Mouse (Mus musculus) hindbrain, embryonic 15.5 days (tissue): ENCODE data around the gene LTO1. TPM values are rescaled to one million over a fixed set of nuclear protein-coding genes. Genes with fewer than 3 reads are reported as not detected.
A peak's percentile ranks its signal among the peaks of the same experiment; 100 is the strongest.

Experiments
- ATAC-seq: fragments of 200-750 bp; cut with Nextera tagmentation; 2 replicates; pipeline ENCODE4 v1.8.0; 2017; ENCODE audit warnings: low read depth, moderate number of reproducible peaks, moderate TSS enrichment; ENCODE audit not compliant: low FRiP score
- H3K27ac ChIP-seq: fragments of 300-500 bp; sonication (generic); replicated peaks from 2 replicates; pipeline ENCODE4 v1.5.1; 2015; ENCODE audit warnings: mild to moderate bottlenecking, inconsistent platforms
- H3K27me3 ChIP-seq: fragments of 300-500 bp; sonication (generic); 2 replicates; pipeline ENCODE4 v1.6.1; 2015; ENCODE audit warnings: control low read depth, inconsistent platforms
- H3K36me3 ChIP-seq: fragments of 300-500 bp; sonication (generic); 2 replicates; pipeline ENCODE4 v1.6.1; 2015; ENCODE audit warnings: control low read depth, inconsistent platforms
- H3K4me1 ChIP-seq: fragments of 300-500 bp; sonication (generic); replicated peaks from 2 replicates; pipeline ENCODE4 v1.6.1; 2015; ENCODE audit warnings: control low read depth, inconsistent platforms
- H3K4me2 ChIP-seq: fragments of 300-500 bp; sonication (generic); 2 replicates; pipeline ENCODE4 v1.6.1; 2015; ENCODE audit warnings: moderate library complexity, mild to moderate bottlenecking, inconsistent platforms
- H3K4me3 ChIP-seq: fragments of 300-500 bp; sonication (generic); 2 replicates; pipeline ENCODE4 v1.5.1; 2015; ENCODE audit warnings: mild to moderate bottlenecking, inconsistent platforms
- H3K9ac ChIP-seq: fragments of 300-500 bp; sonication (generic); 2 replicates; pipeline ENCODE4 v1.6.1; 2015; ENCODE audit warnings: inconsistent platforms
- H3K9me3 ChIP-seq: fragments of 300-500 bp; sonication (generic); 2 replicates; pipeline ENCODE4 v1.6.1; 2016; ENCODE audit warnings: control low read depth, inconsistent platforms
- WGBS: fragments of 180-500 bp; shearing (Covaris S2); methylation state at CpG from one replicate; pipeline ENCODE4 v1.1.7; 2015; 5-methylcytosine and 5-hydroxymethylcytosine counted together
- polyA plus RNA-seq: library from polyadenylated mRNA; unstranded; fragments of >200 nt; fragmentation: Nextera tagmentation; extraction: Ambion mirVana; gene quantifications from 2 replicates; pipeline ENCODE4 v1.2.1, GENCODE M21; 2015

The LTO1 gene
- polyA plus RNA-seq, 1 experiment from 2014 or later: 34.1 TPM

DNA sequence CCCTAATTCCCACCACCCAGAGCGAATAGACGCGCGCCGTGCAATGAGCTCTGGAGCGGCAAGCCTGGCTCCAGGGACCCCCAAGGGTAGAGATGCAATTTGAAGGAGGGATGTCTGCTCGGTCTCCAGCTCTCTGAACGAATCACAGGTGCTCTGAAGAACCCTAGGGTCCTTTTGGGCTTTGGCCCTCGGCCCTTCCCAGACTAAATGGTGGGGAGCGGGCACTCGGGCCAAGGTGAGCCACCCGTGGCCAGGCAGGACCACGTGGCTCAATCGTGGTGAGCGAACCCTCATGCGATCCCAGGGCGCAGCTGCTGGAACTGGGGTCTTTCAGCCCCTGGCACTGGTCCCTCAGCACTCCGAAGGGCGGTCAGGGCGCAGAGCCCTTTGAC lies 27.8 kb downstream of the LTO1 start:
- Histone ChIP-seq H3K4me2 (peak overlapping the region; percentile 100), H3K9ac (peak overlapping the region; percentile 40), H3K4me1 (peaks cover 61% of the 10 kb centered on the region), H3K27me3 (peaks cover 57% of the 10 kb centered on the region), H3K9me3 (no peaks in the 10 kb centered on the region), H3K36me3 (no peaks in the 10 kb centered on the region), H3K4me3 (peak overlapping the region; percentile 49), H3K27ac (no peak overlapping the region)
- WGBS: under 1% methylated on average over 20 of the region's 20 CpGs
- ATAC-seq: 0 out of 2 replicates have a peak, but pooled peaks have one; percentile 1

DNA sequence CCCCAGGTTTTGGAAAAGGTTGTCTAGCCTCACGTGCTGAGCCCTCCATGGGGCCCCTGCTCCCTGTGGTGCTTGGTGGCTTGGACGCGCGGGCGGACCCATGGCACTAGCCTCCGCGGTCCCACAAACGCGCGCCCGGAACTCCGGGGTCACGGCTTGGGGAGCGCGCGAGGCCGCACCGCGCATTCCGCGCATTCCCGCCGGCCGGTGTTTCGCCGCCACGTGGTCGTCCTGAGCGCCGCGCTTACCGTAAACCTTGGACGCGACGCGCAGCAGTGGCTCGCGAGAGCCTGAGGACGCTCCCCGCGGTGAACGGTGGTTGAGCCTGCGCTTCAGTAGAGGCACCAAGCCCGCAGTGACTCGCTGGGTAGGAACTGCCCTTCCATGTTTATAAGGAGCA lies 28.4 kb downstream of the LTO1 start:
- no peak overlapping the region for H3K27ac ChIP-seq
- peak; percentile 27; the same call in 1 of the 2 replicates for ATAC-seq
- peak overlapping the region; percentile 100 for H3K4me2 ChIP-seq
- H3K4me1 ChIP-seq: peaks cover 56% of the 10 kb centered on the region
- WGBS: under 1% methylated on average over 45 of the region's 45 CpGs
- no peaks in the 10 kb centered on the region for H3K9me3 ChIP-seq
- H3K9ac ChIP-seq: peak overlapping the region; percentile 40
- no peaks in the 10 kb centered on the region for H3K36me3 ChIP-seq
- peak overlapping the region; percentile 49 for H3K4me3 ChIP-seq
- H3K27me3 ChIP-seq: peaks cover 52% of the 10 kb centered on the region

DNA sequence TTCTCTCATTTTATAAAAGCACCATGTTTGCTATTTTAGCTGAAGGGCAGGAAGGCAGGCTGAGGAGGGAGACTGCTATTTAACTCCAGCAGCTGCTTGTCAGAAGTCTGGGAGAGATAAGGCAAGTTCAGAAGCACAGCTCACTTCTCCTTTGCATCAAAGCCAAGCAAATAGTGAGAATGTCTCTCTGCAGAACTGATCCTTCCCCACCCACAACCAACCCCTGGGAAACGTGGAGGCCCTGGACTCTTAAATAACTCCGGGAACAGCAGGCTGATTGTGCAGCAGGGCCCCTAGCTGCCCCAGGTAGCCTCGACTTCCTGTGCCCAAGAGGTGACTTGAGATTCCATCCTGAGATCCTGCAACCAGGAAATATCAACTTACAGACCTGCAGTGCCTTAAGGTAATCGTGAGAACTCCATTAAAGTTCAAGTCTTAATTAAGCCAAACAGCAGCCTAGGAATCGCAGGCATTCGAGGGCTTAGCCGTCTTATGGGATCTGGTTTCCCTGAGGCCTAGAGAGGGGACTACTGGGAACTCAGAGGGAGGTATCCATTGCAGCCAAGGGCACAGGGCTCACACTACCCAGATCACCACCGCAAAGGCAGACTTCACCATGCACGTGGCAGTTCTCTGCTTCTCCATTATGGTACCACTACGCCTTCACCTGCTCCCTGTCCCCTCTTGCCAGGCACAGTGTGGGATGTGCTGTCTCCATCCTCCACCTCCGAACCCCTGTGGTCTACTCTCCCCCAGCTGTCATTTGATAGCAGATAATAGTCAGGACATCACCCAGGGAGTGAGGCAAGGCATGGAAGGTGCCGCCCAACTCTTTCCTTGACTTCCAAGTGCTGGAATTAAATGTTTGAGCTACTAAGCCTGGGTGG lies 43.9 kb downstream of the LTO1 start:
- H3K4me2 ChIP-seq: no peak overlapping the region
- H3K9me3 ChIP-seq: no peaks in the 10 kb centered on the region
- H3K36me3 ChIP-seq: no peaks in the 10 kb centered on the region
- H3K27me3 ChIP-seq: no peaks in the 10 kb centered on the region
- H3K4me3 ChIP-seq: no peak overlapping the region
- no peak overlapping the region for H3K27ac ChIP-seq
- no peak for ATAC-seq
- H3K9ac ChIP-seq: no peak overlapping the region
- WGBS: 70% methylated on average over 12 of the region's 12 CpGs
- H3K4me1 ChIP-seq: no peaks in the 10 kb centered on the region

DNA sequence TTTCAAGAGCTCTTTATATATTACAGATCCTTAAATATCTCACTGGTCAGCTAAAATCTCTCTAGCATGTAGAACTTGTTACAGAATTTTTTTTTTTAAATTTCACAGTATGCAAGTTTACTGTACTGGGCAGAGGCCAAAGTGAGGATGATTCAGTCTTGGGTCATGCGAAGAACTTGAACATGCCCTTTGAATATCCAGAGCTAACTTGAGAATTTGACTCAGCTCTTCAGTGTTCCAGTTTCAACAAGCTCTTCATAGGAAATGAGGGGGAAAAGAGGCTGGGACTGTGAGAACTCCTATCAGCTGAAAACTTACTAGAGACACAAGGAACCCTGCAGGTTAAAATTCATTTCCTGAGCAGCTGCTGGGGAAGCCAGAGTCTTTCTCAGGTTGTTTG lies 49.0 kb downstream of the LTO1 start:
- Histone ChIP-seq H3K36me3 (no peaks in the 10 kb centered on the region), H3K4me2 (no peak overlapping the region), H3K4me3 (no peak overlapping the region), H3K27me3 (no peaks in the 10 kb centered on the region), H3K4me1 (no peaks in the 10 kb centered on the region), H3K9me3 (no peaks in the 10 kb centered on the region), H3K27ac (no peak overlapping the region), H3K9ac (no peak overlapping the region)
- 89% methylated on average over 1 of the region's 1 CpGs for WGBS
- no peak for ATAC-seq

DNA sequence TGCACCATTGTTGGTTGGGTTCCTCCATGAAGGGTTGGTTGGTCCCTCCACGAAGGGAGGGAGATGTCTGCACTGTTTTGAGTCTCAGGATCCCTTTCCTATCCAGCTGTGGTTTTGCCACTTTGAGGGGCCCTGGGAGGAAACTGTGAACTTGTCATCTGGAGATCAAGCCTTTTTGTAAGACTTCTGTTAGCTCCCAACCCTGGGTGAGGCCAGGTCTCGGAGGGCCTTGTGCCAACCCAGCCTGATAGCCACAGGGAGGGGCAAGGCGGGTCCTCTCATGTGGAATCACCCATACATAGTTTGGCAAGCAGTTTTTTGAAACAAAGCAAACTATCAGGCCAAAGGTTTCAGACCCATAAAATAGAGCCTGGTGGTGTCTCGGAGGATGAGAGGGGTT lies 49.4 kb downstream of the LTO1 start:
- Histone ChIP-seq H3K36me3 (no peaks in the 10 kb centered on the region), H3K9ac (no peak overlapping the region), H3K4me2 (no peak overlapping the region), H3K27me3 (no peaks in the 10 kb centered on the region), H3K4me3 (no peak overlapping the region), H3K27ac (no peak overlapping the region), H3K4me1 (no peaks in the 10 kb centered on the region), H3K9me3 (no peaks in the 10 kb centered on the region)
- ATAC-seq: no peak
- 92% methylated on average over 4 of the region's 4 CpGs for WGBS

DNA sequence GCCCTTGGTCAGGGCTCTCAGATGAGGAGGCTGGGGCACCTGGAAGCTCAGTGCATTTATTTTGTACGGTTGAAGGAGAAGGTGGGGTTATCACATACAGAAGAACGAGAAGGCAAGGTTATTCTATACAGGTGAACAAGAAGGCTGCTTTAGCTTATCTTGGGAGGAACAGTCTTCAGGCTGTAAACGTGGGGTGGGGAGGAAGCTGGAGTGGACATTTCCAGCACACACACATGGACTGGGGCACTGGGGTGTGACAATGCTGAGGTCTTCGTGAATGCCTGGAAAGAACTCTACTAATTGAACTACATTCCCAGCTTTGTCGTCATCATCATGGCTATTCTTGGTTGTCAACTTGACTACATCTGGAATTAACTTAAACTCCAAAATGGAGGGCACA lies 51.0 kb downstream of the LTO1 start:
- no peaks in the 10 kb centered on the region for H3K9me3 ChIP-seq
- 80% methylated on average over 5 of the region's 5 CpGs for WGBS
- ATAC-seq: no peak

DNA sequence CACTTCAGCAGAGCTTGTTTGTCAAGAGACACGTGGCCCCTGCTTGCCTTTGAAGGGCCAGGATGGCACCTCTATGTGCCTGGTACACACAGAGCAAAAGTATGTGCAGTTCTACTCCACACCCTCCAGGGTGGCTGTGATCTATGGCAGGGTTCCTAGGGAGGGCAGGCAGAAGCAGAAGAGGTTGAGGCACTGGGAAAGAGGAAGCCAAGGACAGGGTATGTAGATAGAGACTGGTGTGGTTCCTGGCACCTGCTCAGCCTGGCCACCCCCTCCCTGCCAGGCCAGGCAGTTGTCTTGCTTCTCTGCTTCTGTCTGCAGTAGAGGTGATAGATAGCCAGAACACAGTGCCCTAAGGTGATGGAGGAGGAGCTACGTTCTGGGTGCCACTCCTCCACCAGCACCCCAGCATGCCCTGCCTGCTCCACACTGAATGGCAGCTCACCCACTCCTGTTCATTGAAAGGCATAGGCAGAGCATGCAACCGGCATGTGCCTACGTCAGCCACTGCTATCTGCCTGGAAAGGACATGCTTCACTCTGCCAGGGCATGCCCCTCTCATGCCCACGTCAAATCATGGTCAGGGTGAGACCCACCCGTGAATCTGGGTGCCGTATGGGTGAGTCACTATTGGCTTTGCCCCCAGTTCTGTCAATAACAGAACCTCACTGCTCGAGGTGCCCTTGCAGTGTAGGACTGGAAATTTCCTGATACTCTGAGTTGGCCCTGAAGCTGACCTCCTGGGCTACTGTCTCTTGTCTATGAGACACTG lies 56.3 kb downstream of the LTO1 start:
- Histone ChIP-seq H3K4me1 (no peaks in the 10 kb centered on the region), H3K4me2 (no peak overlapping the region), H3K27ac (no peak overlapping the region), H3K4me3 (no peak overlapping the region), H3K9ac (no peak overlapping the region), H3K9me3 (no peaks in the 10 kb centered on the region), H3K36me3 (no peaks in the 10 kb centered on the region), H3K27me3 (no peaks in the 10 kb centered on the region)
- WGBS: 74% methylated on average over 8 of the region's 8 CpGs
- no peak for ATAC-seq

More for the DNA sequence above, 51.0 kb downstream of the LTO1 start:
- H3K9ac ChIP-seq: no peak overlapping the region
- H3K27me3 ChIP-seq: no peaks in the 10 kb centered on the region
- no peaks in the 10 kb centered on the region for H3K36me3 ChIP-seq
- H3K4me2 ChIP-seq: no peak overlapping the region
- H3K4me1 ChIP-seq: no peaks in the 10 kb centered on the region
- no peak overlapping the region for H3K4me3 ChIP-seq
- H3K27ac ChIP-seq: no peak overlapping the region

DNA sequence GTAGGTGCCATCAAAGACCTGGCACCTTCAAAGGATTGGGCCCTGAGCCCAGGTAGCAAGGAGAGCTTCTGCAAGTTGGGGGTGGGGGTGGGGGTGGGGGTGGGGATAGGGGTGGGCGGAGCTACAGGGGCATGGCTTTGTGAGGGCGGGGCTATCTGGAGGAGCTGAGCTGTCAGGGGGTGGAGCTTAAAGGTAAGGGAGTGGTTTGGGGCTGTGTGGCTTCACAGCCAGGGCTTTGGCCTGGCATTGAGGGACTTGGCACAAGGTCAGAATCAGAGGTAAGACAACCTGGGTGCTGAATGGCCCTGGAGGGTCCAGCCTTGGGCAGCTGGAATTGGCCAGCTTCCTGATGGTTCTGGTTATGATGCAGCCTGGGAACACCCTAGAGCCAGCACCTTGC lies 56.9 kb downstream of the LTO1 start:
- H3K9ac ChIP-seq: no peak overlapping the region
- H3K4me3 ChIP-seq: no peak overlapping the region
- no peak overlapping the region for H3K27ac ChIP-seq
- ATAC-seq: no peak
- H3K4me1 ChIP-seq: no peaks in the 10 kb centered on the region
- H3K4me2 ChIP-seq: no peak overlapping the region
- no peaks in the 10 kb centered on the region for H3K36me3 ChIP-seq
- WGBS: 42% methylated on average over 2 of the region's 2 CpGs
- H3K9me3 ChIP-seq: no peaks in the 10 kb centered on the region
- H3K27me3 ChIP-seq: no peaks in the 10 kb centered on the region

DNA sequence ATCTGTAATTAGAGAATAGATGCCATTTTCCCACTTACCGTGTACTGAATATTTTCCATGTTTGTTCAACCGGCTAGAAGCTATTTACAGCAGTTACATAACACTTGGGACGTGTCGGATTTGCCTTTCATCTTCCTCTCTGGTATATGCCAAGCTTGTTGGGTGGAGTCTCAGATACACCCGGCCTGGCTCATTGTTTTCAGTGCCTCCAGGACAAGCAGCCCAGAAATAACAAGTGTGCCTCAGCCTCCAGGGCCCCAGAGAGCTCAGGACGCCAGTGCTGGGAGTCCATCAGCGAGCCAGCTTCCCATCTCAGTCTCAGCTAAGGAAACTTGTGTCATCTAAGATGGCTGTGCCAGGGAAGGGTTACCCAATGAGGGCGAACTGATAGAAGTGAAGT lies 58.6 kb downstream of the LTO1 start:
- no peaks in the 10 kb centered on the region for H3K27me3 ChIP-seq
- H3K36me3 ChIP-seq: no peaks in the 10 kb centered on the region
- H3K9ac ChIP-seq: no peak overlapping the region
- H3K4me2 ChIP-seq: no peak overlapping the region
- no peaks in the 10 kb centered on the region for H3K9me3 ChIP-seq
- no peak overlapping the region for H3K27ac ChIP-seq
- whole genome bisulfite sequencing: 73% methylated on average over 8 of the region's 8 CpGs
- no peak for ATAC-seq
- H3K4me3 ChIP-seq: no peak overlapping the region
- H3K4me1 ChIP-seq: no peaks in the 10 kb centered on the region

DNA sequence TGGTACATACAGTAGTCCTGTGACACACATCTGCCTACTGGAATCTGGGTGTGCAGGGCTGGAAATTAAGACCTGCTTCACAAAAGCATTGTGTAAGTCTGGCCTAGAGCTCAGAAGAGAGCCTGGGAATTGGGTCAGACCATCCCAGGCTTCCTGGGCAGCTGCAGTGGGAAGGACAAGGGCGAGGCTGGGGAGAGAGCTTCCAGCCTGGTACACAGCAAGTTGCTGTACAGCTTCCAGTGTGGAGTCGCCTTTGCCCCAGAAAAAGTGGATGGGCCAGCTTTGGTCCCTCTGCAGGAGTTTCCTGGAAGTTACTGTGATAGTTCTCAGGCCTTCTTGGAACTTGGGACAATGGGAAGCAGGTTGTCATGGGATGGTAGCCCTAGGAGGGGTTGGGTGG lies 62.2 kb downstream of the LTO1 start:
- H3K4me1 ChIP-seq: no peaks in the 10 kb centered on the region
- no peak for ATAC-seq
- no peak overlapping the region for H3K9ac ChIP-seq
- H3K9me3 ChIP-seq: no peaks in the 10 kb centered on the region
- no peak overlapping the region for H3K27ac ChIP-seq
- WGBS: 82% methylated on average over 2 of the region's 2 CpGs
- H3K4me2 ChIP-seq: no peak overlapping the region
- no peak overlapping the region for H3K4me3 ChIP-seq
- no peaks in the 10 kb centered on the region for H3K36me3 ChIP-seq
- no peaks in the 10 kb centered on the region for H3K27me3 ChIP-seq

DNA sequence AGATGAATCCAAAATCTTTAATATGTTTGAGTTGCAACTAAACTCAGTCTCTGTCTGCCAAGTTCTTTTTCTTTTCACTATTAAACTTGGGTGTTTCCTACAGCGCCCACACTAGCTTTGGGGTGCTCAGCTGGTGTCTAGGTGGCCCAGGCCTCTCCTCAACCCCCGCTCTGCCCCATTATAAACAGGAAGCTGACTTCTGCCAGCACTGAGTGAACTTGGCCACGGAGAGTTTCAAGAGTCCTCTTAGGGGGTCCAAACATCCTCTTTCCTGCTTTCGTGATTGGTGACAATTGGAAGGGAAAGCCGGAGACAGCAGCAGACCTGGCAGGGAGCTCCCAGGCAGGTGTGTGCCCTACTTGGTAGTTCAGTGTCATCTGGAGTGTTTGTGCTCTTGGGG lies 64.9 kb downstream of the LTO1 start:
- no peaks in the 10 kb centered on the region for H3K27me3 ChIP-seq
- H3K4me3 ChIP-seq: no peak overlapping the region
- H3K9me3 ChIP-seq: no peaks in the 10 kb centered on the region
- no peaks in the 10 kb centered on the region for H3K4me1 ChIP-seq
- no peak for ATAC-seq
- H3K9ac ChIP-seq: no peak overlapping the region
- no peak overlapping the region for H3K27ac ChIP-seq
- H3K36me3 ChIP-seq: no peaks in the 10 kb centered on the region
- 81% methylated on average over 5 of the region's 5 CpGs for WGBS
- H3K4me2 ChIP-seq: no peak overlapping the region
